Mouse (Mus musculus): ENCODE data around the gene Myh14. TPM values are rescaled to one million over a fixed set of nuclear protein-coding genes. Genes with fewer than 3 reads are reported as not detected.

Gene Myh14
- polyA plus RNA-seq, 2 experiments from 2014 or later: not detected

GRCm38 (mm10) chr7:44572213-44572701, 98.4 kb downstream of the Myh14 start, which contains the start of gene Napsa:
Gene Napsa (plus strand): TSS chr7:44572380.
- ATAC-seq: no peak

- ATAC-seq: no peak
Measured at GRCm38 (mm10) chr7:44571811-44572210, 98.8 kb downstream of the Myh14 start.

DNA sequence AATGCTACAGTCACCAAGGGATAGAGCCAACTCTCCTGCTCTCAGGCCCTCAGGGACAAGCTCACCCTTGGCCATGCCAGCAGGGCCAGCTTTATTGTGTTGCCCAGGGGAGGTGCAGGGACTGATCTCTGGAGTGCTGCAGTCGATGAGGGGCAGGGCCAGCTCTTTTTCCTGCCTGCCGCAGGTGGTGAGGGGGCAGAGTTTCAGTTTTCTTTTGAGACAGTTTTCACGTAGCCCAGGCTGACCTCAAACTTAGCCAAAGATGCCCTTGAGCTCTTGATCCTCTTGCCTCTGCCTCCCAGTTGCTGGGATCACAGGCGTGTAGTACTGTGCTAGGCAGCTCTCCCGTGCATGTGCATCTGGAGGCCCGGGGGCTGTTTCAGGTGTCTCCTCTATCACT, 99.7 kb downstream of the Myh14 start:
- no peak for ATAC-seq

DNA sequence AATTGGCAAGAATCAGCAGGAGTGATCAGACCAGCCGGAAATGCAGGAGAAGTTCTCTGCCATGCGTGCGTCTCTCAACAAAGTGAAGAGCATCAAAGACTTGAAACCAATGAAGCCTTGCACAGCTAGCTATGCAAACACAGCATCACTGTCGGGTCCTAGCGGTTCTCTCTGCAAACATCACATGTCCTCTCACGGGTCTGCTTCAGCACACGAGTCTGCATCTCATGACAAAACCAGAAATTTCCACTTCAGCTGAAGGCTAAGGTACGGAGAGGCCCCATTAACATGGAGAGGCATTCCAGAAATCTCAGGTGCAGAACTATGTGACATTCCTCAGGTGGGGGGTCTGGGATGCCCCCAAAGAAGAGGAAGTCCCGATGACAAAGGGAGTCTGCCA, 101.8 kb downstream of the Myh14 start:
- ATAC-seq: no peak

DNA sequence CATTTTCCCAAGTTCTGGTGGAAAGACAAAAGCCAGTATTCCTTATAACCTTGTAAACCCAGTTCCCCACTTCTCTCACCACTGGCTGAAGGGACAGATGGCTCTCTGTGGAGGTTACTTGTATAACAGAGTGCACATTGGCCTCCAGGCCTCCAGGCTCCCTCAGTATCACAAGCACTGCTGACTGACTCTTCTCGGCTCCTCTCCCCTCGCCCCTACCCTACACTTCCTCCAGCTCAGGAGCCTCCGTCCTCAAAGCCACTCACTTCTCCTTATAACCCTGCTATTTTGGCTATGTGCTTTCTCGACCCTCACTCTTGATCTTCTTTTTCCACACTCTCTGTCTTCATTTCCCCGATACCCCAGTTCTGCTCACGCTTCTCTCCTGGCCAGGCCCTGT, 105.2 kb downstream of the Myh14 start:
- ATAC-seq: no peak

- no peak for ATAC-seq
Measured at GRCm38 (mm10) chr7:44564486-44564885, 106.2 kb downstream of the Myh14 start.

DNA sequence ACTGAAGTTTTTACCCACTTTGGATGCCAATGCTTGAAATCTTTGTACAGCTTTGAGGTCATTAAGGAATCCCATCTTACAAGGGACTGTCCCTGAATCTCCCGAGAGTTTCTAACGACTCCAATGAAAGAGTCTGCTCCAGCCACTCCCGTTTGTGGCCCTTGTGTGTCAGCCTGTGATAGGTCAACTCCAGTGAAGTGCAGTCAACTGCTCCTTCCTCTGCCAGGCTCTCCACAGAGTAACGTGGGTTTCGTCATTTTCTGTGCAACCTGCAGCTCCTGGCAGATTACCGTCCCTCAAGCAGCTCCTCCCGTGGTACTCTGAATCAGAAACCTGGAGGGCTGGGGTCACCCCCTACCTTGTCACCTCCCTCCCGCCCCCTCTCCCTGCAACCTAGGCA, 107.4 kb downstream of the Myh14 start:
- no peak for ATAC-seq

- ATAC-seq: peak; percentile 85
Measured at GRCm38 (mm10) chr7:44560435-44561400, 109.9 kb downstream of the Myh14 start.

DNA sequence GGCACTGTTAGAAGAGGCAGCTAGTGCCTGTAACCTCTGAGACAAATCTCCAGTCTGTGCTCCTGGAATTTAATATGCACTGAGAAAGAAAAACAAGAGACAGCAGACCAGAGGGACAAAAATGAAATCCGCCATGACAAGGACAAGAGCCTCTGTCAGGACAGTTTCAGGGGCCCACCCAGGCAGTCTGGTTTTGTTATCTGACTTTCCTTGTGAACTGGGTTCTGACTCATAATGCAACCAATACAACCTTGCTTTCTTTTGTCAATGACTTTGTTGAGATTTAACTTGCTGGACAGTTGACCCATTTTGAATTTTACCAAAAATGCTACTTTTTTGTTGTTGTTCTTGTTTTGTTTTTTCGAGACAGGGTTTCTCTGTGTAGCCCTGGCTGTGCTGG, 113.0 kb downstream of the Myh14 start:
- ATAC-seq: no peak

Other genes starting within 250 kb of the Myh14 start
- gene Lrrc4b, start 241.8 kb downstream of the Myh14 start, polyA plus RNA-seq (2017; shearing (Covaris generic)): not detected
- under 1 TPM in 1 of 2 experiments, not detected in 1; 0.73 TPM for gene Aspdh, start 205.5 kb downstream of the Myh14 start, polyA plus RNA-seq (2017; shearing (Covaris generic))
- 10 to 100 TPM; 54.9 to 76.4 TPM for gene Josd2, start 202.9 kb downstream of the Myh14 start, polyA plus RNA-seq (2017; shearing (Covaris generic))
- gene Emc10, start 174.3 kb downstream of the Myh14 start, polyA plus RNA-seq (2017; shearing (Covaris generic)): 10 to 100 TPM; 15.2 to 16.1 TPM
- gene Fam71e1, start 174.3 kb downstream of the Myh14 start, polyA plus RNA-seq (2017; shearing (Covaris generic)): 1 to 10 TPM; 3.9 to 5.4 TPM
- gene Mybpc2, start 146.2 kb downstream of the Myh14 start, polyA plus RNA-seq (2017; shearing (Covaris generic)): not detected
- gene Spib, start 138.8 kb downstream of the Myh14 start, polyA plus RNA-seq (2017; shearing (Covaris generic)): 1 to 10 TPM in 1 of 2 experiments, under 1 TPM in 1; 0.11 to 4.2 TPM
- gene Pold1, start 122.0 kb downstream of the Myh14 start, polyA plus RNA-seq (2017; shearing (Covaris generic)): 10 to 100 TPM; 18.4 to 45.5 TPM
- 10 to 100 TPM; 42.2 to 57.7 TPM for gene Nr1h2, start 116.9 kb downstream of the Myh14 start, polyA plus RNA-seq (2017; shearing (Covaris generic))
- 1 to 10 TPM in 1 of 2 experiments, under 1 TPM in 1; 0.52 to 6.7 TPM for gene Napsa, start 98.5 kb downstream of the Myh14 start, polyA plus RNA-seq (2017; shearing (Covaris generic))
- gene Kcnc3, start 80.2 kb downstream of the Myh14 start, polyA plus RNA-seq (2017; shearing (Covaris generic)): under 1 TPM in 1 of 2 experiments, not detected in 1; 0.42 TPM
- not detected for gene Izumo2, start 37.9 kb upstream of the Myh14 start, polyA plus RNA-seq (2017; shearing (Covaris generic))
- gene Vrk3, start 77.6 kb upstream of the Myh14 start, polyA plus RNA-seq (2017; shearing (Covaris generic)): 10 to 100 TPM; 79.6 to 97.6 TPM
- gene Zfp473, start 80.2 kb upstream of the Myh14 start, polyA plus RNA-seq (2017; shearing (Covaris generic)): under 1 TPM; 0.16 to 0.63 TPM
- 10 to 100 TPM; 27.3 to 57.8 TPM for gene Nup62, start 145.2 kb upstream of the Myh14 start, polyA plus RNA-seq (2017; shearing (Covaris generic))
- 1 to 10 TPM; 1.9 to 3.6 TPM for gene Il4i1, start 145.5 kb upstream of the Myh14 start, polyA plus RNA-seq (2017; shearing (Covaris generic))
- under 1 TPM; 0.19 to 0.35 TPM for gene Atf5, start 145.8 kb upstream of the Myh14 start, polyA plus RNA-seq (2017; shearing (Covaris generic))
- 1 to 10 TPM; 1.2 to 3.1 TPM for gene Akt1s1, start 178.1 kb upstream of the Myh14 start, polyA plus RNA-seq (2017; shearing (Covaris generic))
- 10 to 100 TPM; 64.8 to 85.3 TPM for gene Tbc1d17, start 178.2 kb upstream of the Myh14 start, polyA plus RNA-seq (2017; shearing (Covaris generic))
- gene Pnkp, start 186.3 kb upstream of the Myh14 start, polyA plus RNA-seq (2017; shearing (Covaris generic)): 10 to 100 TPM; 45.0 to 74.3 TPM
- gene Ptov1, start 198.9 kb upstream of the Myh14 start, polyA plus RNA-seq (2017; shearing (Covaris generic)): 1 to 10 TPM; 1.1 to 3.9 TPM
- gene Med25, start 221.9 kb upstream of the Myh14 start, polyA plus RNA-seq (2017; shearing (Covaris generic)): 10 to 100 TPM in 1 of 2 experiments, 1 to 10 TPM in 1; 9.1 to 10.9 TPM
- gene Fuz, start 225.2 kb upstream of the Myh14 start, polyA plus RNA-seq (2017; shearing (Covaris generic)): 10 to 100 TPM in 1 of 2 experiments, 1 to 10 TPM in 1; 9.2 to 17.5 TPM